Mouse (Mus musculus) limb, embryonic 11.5 days (tissue): ENCODE data around the gene Eid2. TPM values are rescaled to one million over a fixed set of nuclear protein-coding genes. Genes with fewer than 3 reads are reported as not detected.

ENCODE experiments used
- ATAC-seq: fragments of 200-750 bp; cut with Nextera tagmentation; 2 replicates; pipeline ENCODE4 v1.8.0; 2017; ENCODE audit warnings: low read depth; ENCODE audit not compliant: insufficient number of reproducible peaks, low FRiP score, low TSS enrichment
- DNase-seq: peaks from one replicate; pipeline ENCODE4 v3.0.0-alpha.2; 2015; ENCODE audit warnings: low spot score
- H3K27ac ChIP-seq: fragments of 300-500 bp; sonication (generic); replicated peaks from 2 replicates; pipeline ENCODE4 v1.5.1; 2014; ENCODE audit warnings: low read depth, mild to moderate bottlenecking, low read length
- H3K27me3 ChIP-seq: fragments of 300-500 bp; sonication (generic); 2 replicates; pipeline ENCODE4 v1.6.1; 2014; ENCODE audit warnings: mild to moderate bottlenecking, low read length, mixed read lengths; ENCODE audit not compliant: control insufficient read depth, insufficient read depth
- H3K36me3 ChIP-seq: fragments of 300-500 bp; sonication (generic); 2 replicates; pipeline ENCODE4 v1.6.1; 2014; ENCODE audit warnings: mild to moderate bottlenecking, low read length, moderate library complexity, mixed read lengths; ENCODE audit not compliant: control insufficient read depth, insufficient read depth
- H3K4me1 ChIP-seq: fragments of 300-500 bp; sonication (generic); 2 replicates; pipeline ENCODE4 v1.6.1; 2014; ENCODE audit warnings: low read length, mixed read lengths; ENCODE audit not compliant: control insufficient read depth, insufficient read depth
- H3K4me2 ChIP-seq: fragments of 300-500 bp; sonication (generic); 2 replicates; pipeline ENCODE4 v1.6.1; 2014; ENCODE audit warnings: low read depth, mild to moderate bottlenecking, moderate library complexity; ENCODE audit not compliant: severe bottlenecking
- H3K4me3 ChIP-seq: fragments of 300-500 bp; sonication (generic); 2 replicates; pipeline ENCODE4 v1.5.1; 2014; ENCODE audit warnings: low read depth, low read length
- H3K9ac ChIP-seq: fragments of 300-500 bp; sonication (generic); 2 replicates; pipeline ENCODE4 v1.6.1; 2014; ENCODE audit warnings: mild to moderate bottlenecking, low read length
- H3K9me3 ChIP-seq: fragments of 300-500 bp; sonication (generic); 2 replicates; pipeline ENCODE4 v1.6.1; 2016; ENCODE audit warnings: low read length; ENCODE audit not compliant: control insufficient read depth
- WGBS: fragments of 180-500 bp; shearing (Covaris S2); extraction: QIAGEN DNeasy Blood & Tissue Kit; methylation state at CpG from one replicate; pipeline ENCODE4 v1.1.7; 2014; 5-methylcytosine and 5-hydroxymethylcytosine counted together
- polyA plus RNA-seq: library from polyadenylated mRNA; unstranded; fragments of >200 nt; fragmentation: Nextera tagmentation; extraction: Ambion mirVana; gene quantifications from 2 replicates; pipeline ENCODE4 v1.2.1, GENCODE M21; 2014

The Eid2 gene
- polyA plus RNA-seq, 1 experiment from 2014 or later, result 12.8 TPM

- H3K4me1 ChIP-seq, result peaks cover 5% of the 10 kb centered on the region; the same call in 1 of the 2 replicates
- H3K36me3 ChIP-seq, result peaks cover 16% of the 10 kb centered on the region
- peak within 1 kb of the TSS; percentile 59 for H3K4me2 ChIP-seq
- H3K27ac ChIP-seq, result no peak within 1 kb of the TSS
- peak; percentile 67; the same call in 1 of the 2 replicates for ATAC-seq
- DNase-seq, result peak; percentile 84
- H3K9ac ChIP-seq, result peak within 1 kb of the TSS; percentile 41
- under 1% methylated on average over 30 of the region's 30 CpGs for WGBS
- peak within 1 kb of the TSS; percentile 24 for H3K4me3 ChIP-seq
- peaks cover 33% of the 10 kb centered on the region for H3K27me3 ChIP-seq
- H3K9me3 ChIP-seq, result no peaks in the 10 kb centered on the region
Observed at GRCm38 (mm10) chr7:28301616-28302433, 34.1 kb downstream of the Eid2 start, which contains the start of gene Dll3. Gene Dll3 (minus strand): TSS chr7:28302238.

DNA sequence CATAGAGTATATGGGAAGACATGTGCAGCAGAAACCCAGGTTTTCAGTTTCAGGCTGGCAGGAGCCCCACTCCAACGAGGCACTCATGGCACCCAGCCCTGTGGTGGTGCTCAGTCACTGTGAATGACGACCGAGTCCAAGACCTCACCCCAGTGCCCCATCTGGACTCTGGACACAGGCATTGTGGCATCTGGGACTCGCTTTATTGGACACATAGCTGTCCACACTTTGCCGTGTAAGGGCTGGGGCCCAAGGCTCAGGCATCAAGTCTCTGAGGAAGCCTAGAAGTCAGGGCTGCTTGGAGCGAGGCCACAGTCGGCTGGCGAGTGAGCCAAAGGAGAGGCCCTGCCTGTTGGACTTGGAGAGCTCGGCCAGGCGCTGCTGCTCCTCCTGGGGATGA, 38.0 kb downstream of the Eid2 start:
- WGBS, result 93% methylated on average over 10 of the region's 10 CpGs
- H3K4me3 ChIP-seq, result no peak overlapping the region
- ATAC-seq, result no peak

GRCm38 (mm10) chr7:28306216-28306615, 38.5 kb downstream of the Eid2 start:
- Histone ChIP-seq H3K9ac (no peak overlapping the region), H3K4me1 (peaks cover 9% of the 10 kb centered on the region), H3K27ac (no peak overlapping the region), H3K4me3 (no peak overlapping the region), H3K36me3 (peaks cover 32% of the 10 kb centered on the region), H3K9me3 (no peaks in the 10 kb centered on the region), H3K27me3 (peaks cover 5% of the 10 kb centered on the region), H3K4me2 (no peak overlapping the region)
- no peak for DNase-seq
- 96% methylated on average over 8 of the region's 8 CpGs for WGBS
- no peak for ATAC-seq

More for the DNA sequence above, 38.0 kb downstream of the Eid2 start:
- no peak overlapping the region for H3K27ac ChIP-seq
- no peak for DNase-seq
- H3K27me3 ChIP-seq, result peaks cover 11% of the 10 kb centered on the region
- H3K4me2 ChIP-seq, result no peak overlapping the region
- H3K9me3 ChIP-seq, result no peaks in the 10 kb centered on the region
- peaks cover 32% of the 10 kb centered on the region for H3K36me3 ChIP-seq
- H3K9ac ChIP-seq, result no peak overlapping the region
- peaks cover 5% of the 10 kb centered on the region for H3K4me1 ChIP-seq

- H3K4me2 ChIP-seq, result no peak overlapping the region
- no peaks in the 10 kb centered on the region for H3K9me3 ChIP-seq
- H3K27ac ChIP-seq, result no peak overlapping the region
- H3K9ac ChIP-seq, result no peak overlapping the region
- 36% methylated on average over 9 of the region's 9 CpGs for WGBS
- ATAC-seq, result no peak
- peaks cover 32% of the 10 kb centered on the region for H3K36me3 ChIP-seq
- H3K4me3 ChIP-seq, result no peak overlapping the region
- no peak for DNase-seq
- peaks cover 7% of the 10 kb centered on the region; the same call in 1 of the 2 replicates for H3K4me1 ChIP-seq
- no peaks in the 10 kb centered on the region for H3K27me3 ChIP-seq
Observed at GRCm38 (mm10) chr7:28309737-28310136, 42.1 kb downstream of the Eid2 start.

DNA sequence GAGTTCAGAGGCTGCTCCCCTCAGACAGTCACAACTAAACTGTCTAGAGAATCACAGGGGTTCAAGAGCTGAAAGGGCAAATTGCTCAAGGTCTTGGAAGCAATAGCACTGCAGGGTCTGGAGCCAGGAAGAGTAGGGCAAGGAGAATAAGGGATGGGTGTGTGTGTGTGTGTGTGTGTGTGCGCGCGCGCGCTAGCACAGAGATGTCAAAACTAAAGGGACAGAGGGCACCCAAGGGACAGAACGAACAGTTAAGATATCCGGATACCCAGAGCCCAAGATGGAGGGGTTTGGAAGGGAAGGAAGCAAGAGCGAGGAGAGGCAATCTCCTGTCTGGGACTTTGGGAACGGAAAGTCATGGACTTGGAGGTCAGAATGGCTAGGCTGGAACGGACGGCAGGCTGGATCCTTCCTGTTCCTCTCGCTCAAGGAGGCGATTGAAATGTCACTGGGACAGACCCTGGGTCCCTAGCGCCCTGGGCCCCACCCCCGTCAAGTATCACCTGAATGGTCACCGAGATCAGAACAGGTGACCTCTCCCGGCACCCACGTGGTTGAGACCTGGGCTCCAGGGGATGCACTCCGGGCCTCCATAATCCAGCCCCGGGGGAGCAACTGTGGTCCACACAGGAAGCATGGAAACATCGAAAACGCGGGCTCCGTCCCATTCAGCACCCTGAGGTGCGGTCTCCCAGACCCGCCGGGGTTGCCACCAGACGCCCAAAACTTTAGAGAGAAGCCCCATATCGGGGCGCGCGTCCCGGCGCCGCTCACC, 43.7 kb downstream of the Eid2 start:
- peak overlapping the region; percentile 79 for H3K9ac ChIP-seq
- H3K9me3 ChIP-seq, result no peaks in the 10 kb centered on the region
- peaks cover 7% of the 10 kb centered on the region; the same call in 1 of the 2 replicates for H3K4me1 ChIP-seq
- ATAC-seq, result peak; percentile 55
- no peak for DNase-seq
- no peak overlapping the region for H3K27ac ChIP-seq
- peak overlapping the region; percentile 98 for H3K4me3 ChIP-seq
- 5% methylated on average over 35 of the region's 35 CpGs for WGBS
- H3K4me2 ChIP-seq, result peak overlapping the region; percentile 85
- H3K36me3 ChIP-seq, result peaks cover 33% of the 10 kb centered on the region
- H3K27me3 ChIP-seq, result no peaks in the 10 kb centered on the region

GRCm38 (mm10) chr7:28311926-28312543, 44.4 kb downstream of the Eid2 start, which contains the start of gene Timm50:
Gene Timm50 (minus strand): TSS chr7:28312072.
- ATAC-seq (peak; percentile 97), DNase-seq (peak; percentile 97)
- Histone ChIP-seq H3K9me3 (no peaks in the 10 kb centered on the region), H3K9ac (peak within 1 kb of the TSS; percentile 79), H3K4me1 (peaks cover 7% of the 10 kb centered on the region; the same call in 1 of the 2 replicates), H3K27me3 (no peaks in the 10 kb centered on the region), H3K27ac (no peak within 1 kb of the TSS), H3K4me2 (peak within 1 kb of the TSS; percentile 85), H3K36me3 (peaks cover 32% of the 10 kb centered on the region), H3K4me3 (peak within 1 kb of the TSS; percentile 98)
- WGBS, result under 1% methylated on average over 45 of the region's 45 CpGs

- Histone ChIP-seq H3K27me3 (no peaks in the 10 kb centered on the region), H3K4me3 (no peak overlapping the region), H3K9ac (no peak overlapping the region), H3K4me2 (no peak overlapping the region), H3K4me1 (no peaks in the 10 kb centered on the region), H3K36me3 (peaks cover 67% of the 10 kb centered on the region), H3K9me3 (no peaks in the 10 kb centered on the region), H3K27ac (no peak overlapping the region)
- no peak for ATAC-seq
- 90% methylated on average over 3 of the region's 3 CpGs for WGBS
- DNase-seq, result no peak
Observed at GRCm38 (mm10) chr7:28318036-28318435, 50.4 kb downstream of the Eid2 start.

GRCm38 (mm10) chr7:28318714-28319113, 51.0 kb downstream of the Eid2 start:
- no peaks in the 10 kb centered on the region for H3K4me1 ChIP-seq
- no peak overlapping the region for H3K27ac ChIP-seq
- peaks cover 68% of the 10 kb centered on the region for H3K36me3 ChIP-seq
- no peak overlapping the region for H3K4me2 ChIP-seq
- H3K4me3 ChIP-seq, result no peak overlapping the region
- no peaks in the 10 kb centered on the region for H3K27me3 ChIP-seq
- 95% methylated on average over 17 of the region's 17 CpGs for WGBS
- no peaks in the 10 kb centered on the region for H3K9me3 ChIP-seq
- ATAC-seq, result no peak
- no peak overlapping the region for H3K9ac ChIP-seq
- no peak for DNase-seq
